ENCODE assay signal across 7 mouse cellular contexts in the genomic region with DNA sequence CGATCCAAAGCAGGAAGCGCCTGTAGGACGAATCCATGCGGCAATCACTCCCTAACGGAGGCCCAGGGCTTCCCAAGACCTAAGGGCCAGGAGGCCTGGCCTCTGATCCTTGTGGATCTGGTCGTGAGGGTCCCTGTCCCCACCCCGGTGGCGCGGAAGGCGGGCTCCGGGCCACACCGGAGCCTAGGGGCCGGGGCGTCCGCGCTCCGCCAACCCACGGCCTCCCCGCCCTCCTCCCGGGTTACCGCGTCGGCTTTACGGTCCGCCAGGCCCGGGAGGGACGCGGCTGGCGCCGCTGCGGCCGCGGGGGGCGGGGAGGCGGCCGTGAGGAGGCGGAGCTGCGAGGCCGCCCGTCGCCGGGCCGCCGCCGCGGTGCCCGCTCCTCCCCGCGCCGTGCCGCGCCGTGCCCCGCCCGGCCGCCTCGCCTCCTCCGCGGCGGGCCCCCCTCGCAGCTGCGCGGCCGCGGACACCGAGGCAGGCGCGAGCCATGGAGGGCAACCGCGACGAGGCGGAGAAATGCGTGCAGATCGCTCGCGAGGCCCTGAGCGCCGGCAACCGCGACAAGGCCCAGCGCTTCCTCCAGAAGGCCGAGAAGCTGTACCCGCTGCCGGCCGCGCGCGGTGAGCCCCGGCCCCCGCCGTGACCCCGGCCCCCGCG. TPM values are rescaled to one million over a fixed set of nuclear protein-coding genes. Genes with fewer than 3 reads are reported as not detected.
DNase-seq lines count a peak whose midpoint lies in the region; ATAC-seq and TF ChIP-seq lines count a peak whose summit lies in the region.

A gene (plus strand): TSS at position 239 of the 657 bp plus-strand sequence.

- peak within 1 kb of the TSS; percentile 95 for H3K9ac ChIP-seq in intestine, postnatal 0 days (ENCODE audit: low read depth, low read length)
- H3K9ac ChIP-seq in limb, embryonic 11.5 days (ENCODE audit: low read length): peak within 1 kb of the TSS; percentile 89
- H3K9ac ChIP-seq in midbrain, embryonic 12.5 days (replicated peaks): peak within 1 kb of the TSS; percentile 95

- H3K4me3 ChIP-seq in intestine, postnatal 0 days (ENCODE audit: low read depth, low read length): peak within 1 kb of the TSS; percentile 61
- H3K4me3 ChIP-seq in limb, embryonic 11.5 days (ENCODE audit: low read depth, low read length): peak within 1 kb of the TSS; percentile 53
- peak within 1 kb of the TSS; percentile 76 for H3K4me3 ChIP-seq in midbrain, embryonic 12.5 days

- peak within 1 kb of the TSS; percentile 78 for H3K4me2 ChIP-seq in intestine, postnatal 0 days (replicated peaks; ENCODE audit: low read depth)
- peak within 1 kb of the TSS; percentile 74 for H3K4me2 ChIP-seq in limb, embryonic 11.5 days (ENCODE audit: low read depth, severe bottlenecking)
- peak within 1 kb of the TSS; percentile 82 for H3K4me2 ChIP-seq in midbrain, embryonic 12.5 days (replicated peaks)

- peak within 1 kb of the TSS; percentile 98 for H3K27ac ChIP-seq in intestine, postnatal 0 days (ENCODE audit: low read depth, low read length)
- peak within 1 kb of the TSS; percentile 99 for H3K27ac ChIP-seq in limb, embryonic 11.5 days (replicated peaks; ENCODE audit: low read depth, low read length)
- peak within 1 kb of the TSS; percentile 99 for H3K27ac ChIP-seq in midbrain, embryonic 12.5 days (replicated peaks)

- no peaks in the 10 kb centered on the region for H3K4me1 ChIP-seq in intestine, postnatal 0 days (replicated peaks; ENCODE audit: control insufficient read depth, insufficient read depth, low read length)
- peaks cover 6% of the 10 kb centered on the region; the same call in 1 of the 2 replicates for H3K4me1 ChIP-seq in limb, embryonic 11.5 days (ENCODE audit: control insufficient read depth, insufficient read depth, low read length)
- H3K4me1 ChIP-seq in midbrain, embryonic 12.5 days: peaks cover 23% of the 10 kb centered on the region

- peak; percentile 83 for DNase-seq in adrenal gland, postnatal 10 days
- peak; percentile 85 for DNase-seq in embryo, embryonic 9.5 days (ENCODE audit: extremely low spot score)
- peak; percentile 36 to 63 for DNase-seq in gastrocnemius, postnatal 4 days (ENCODE audit: low spot score in 2 of 2)
- peak; percentile 73 for DNase-seq in limb, embryonic 11.5 days (ENCODE audit: low spot score)
- DNase-seq in skeletal muscle tissue, adult 2 months (ENCODE audit: low read depth, low spot score): peak; percentile 37

- peak; percentile 46 for ATAC-seq in intestine, postnatal 0 days
- ATAC-seq in limb, embryonic 11.5 days (ENCODE audit: insufficient number of reproducible peaks, low FRiP score, low TSS enrichment, low read depth): peak; percentile 19
- peak; percentile 13 for ATAC-seq in midbrain, embryonic 12.5 days (ENCODE audit: low FRiP score, low read depth)

- no peaks in the 10 kb centered on the region for H3K36me3 ChIP-seq in intestine, postnatal 0 days (ENCODE audit: control insufficient read depth, insufficient read depth)
- peaks cover 5% of the 10 kb centered on the region; the same call in 1 of the 2 replicates for H3K36me3 ChIP-seq in limb, embryonic 11.5 days (ENCODE audit: control insufficient read depth, insufficient read depth, low read length)
- peaks cover 5% of the 10 kb centered on the region; the same call in 1 of the 2 replicates for H3K36me3 ChIP-seq in midbrain, embryonic 12.5 days

- WGBS in intestine, postnatal 0 days: under 1% methylated on average over 50 of the region's 94 CpGs
- WGBS in limb, embryonic 11.5 days: under 1% methylated on average over 69 of the region's 94 CpGs
- under 1% methylated on average over 38 of the region's 94 CpGs for WGBS in midbrain, embryonic 12.5 days

- no peaks in the 10 kb centered on the region for H3K9me3 ChIP-seq in intestine, postnatal 0 days (ENCODE audit: control insufficient read depth)
- no peaks in the 10 kb centered on the region for H3K9me3 ChIP-seq in limb, embryonic 11.5 days (ENCODE audit: control insufficient read depth, low read length)
- no peaks in the 10 kb centered on the region for H3K9me3 ChIP-seq in midbrain, embryonic 12.5 days

- H3K27me3 ChIP-seq in intestine, postnatal 0 days (replicated peaks; ENCODE audit: control insufficient read depth, insufficient read depth, low read length): no peaks in the 10 kb centered on the region
- H3K27me3 ChIP-seq in limb, embryonic 11.5 days (ENCODE audit: control insufficient read depth, insufficient read depth, low read length): no peaks in the 10 kb centered on the region
- no peaks in the 10 kb centered on the region for H3K27me3 ChIP-seq in midbrain, embryonic 12.5 days

- no peak for TF ChIP-seq CTCF in intestine, postnatal 0 days (IDR thresholded peaks at IDR 0.05; ENCODE audit: low read depth)

RNA-seq across cellular contexts. Expression of the gene that starts here (rescaled TPM):
- total RNA-seq in adrenal gland, postnatal 10 days (2021): 10 to 100 TPM; 15.3 to 16.3 TPM
- 10 to 100 TPM; 13.0 to 14.4 TPM for total RNA-seq in gastrocnemius, postnatal 4 days (2021)
- 10.6 and 11.1 TPM in 2 replicates for polyA plus RNA-seq in intestine, postnatal 0 days (2015; fragmentation: Nextera tagmentation; extraction: Ambion mirVana)
- 10.4 and 12.7 TPM in 2 replicates for polyA plus RNA-seq in limb, embryonic 11.5 days (2014; fragmentation: Nextera tagmentation; extraction: Ambion mirVana)
- polyA plus RNA-seq in midbrain, embryonic 12.5 days (2016; fragmentation: Nextera tagmentation; extraction: Ambion mirVana): 11.3 and 12.1 TPM in 2 replicates

Comparison
In these comparisons a context has a peak if more than half of its experiments do, and no peak if none do; other contexts are left out.
1. Peak in every context shown above with its lines: DNase-seq, ATAC-seq, H3K4me3 ChIP-seq and H3K27ac ChIP-seq.